Mouse (Mus musculus): Measurements from ENCODE around the gene Plaur.
A peak's percentile ranks its signal among the peaks of the same experiment; 100 is the strongest.
"Not testable (repeated sequence)": the region's sequence is repeated elsewhere in the genome, so short reads cannot be mapped to it uniquely, and the experiment has no call there.

The Plaur gene

GRCm38 (mm10) chr7:24478911-24479310 lies 16.6 kb downstream of the Plaur start:
- no peak for DNase-seq (ENCODE audit: low spot score in 2 of 2)

- DNase-seq (ENCODE audit: low spot score in 2 of 2): no peak
Observed at GRCm38 (mm10) chr7:24479685-24480084, 17.4 kb downstream of the Plaur start.

- peak in 1 of 2 experiments; percentile 56 for DNase-seq (ENCODE audit: low spot score in 2 of 2)
Observed at GRCm38 (mm10) chr7:24480121-24480941, 18.0 kb downstream of the Plaur start.

GRCm38 (mm10) chr7:24480986-24481473 lies 18.7 kb downstream of the Plaur start:
- no peak for DNase-seq (ENCODE audit: low spot score in 2 of 2)

- DNase-seq (ENCODE audit: low spot score in 2 of 2): peak; percentile 76 to 90
Observed at GRCm38 (mm10) chr7:24481474-24482207, 19.4 kb downstream of the Plaur start, which contains the start of gene Cadm4. TSS of gene Cadm4 (plus strand) at chr7:24482023.

- peak in 1 of 2 experiments; percentile 14 for DNase-seq (ENCODE audit: low spot score in 2 of 2)
Observed at GRCm38 (mm10) chr7:24482208-24483020, 20.1 kb downstream of the Plaur start.

- not testable (repeated sequence) for DNase-seq (ENCODE audit: low spot score in 2 of 2)
Observed at GRCm38 (mm10) chr7:24483291-24483690, 21.0 kb downstream of the Plaur start.

GRCm38 (mm10) chr7:24485481-24485880 lies 23.2 kb downstream of the Plaur start:
- DNase-seq (ENCODE audit: low spot score in 2 of 2): peak in 1 of 2 experiments; percentile 38

- peak in 1 of 2 experiments; percentile 31 for DNase-seq (ENCODE audit: low spot score in 2 of 2)
Observed at GRCm38 (mm10) chr7:24486654-24487130, 24.4 kb downstream of the Plaur start.

- no peak for DNase-seq (ENCODE audit: low spot score in 2 of 2)
Observed at GRCm38 (mm10) chr7:24487403-24487802, 25.1 kb downstream of the Plaur start.

- no peak for DNase-seq (ENCODE audit: low spot score in 2 of 2)
Observed at GRCm38 (mm10) chr7:24488303-24488702, 26.0 kb downstream of the Plaur start.

GRCm38 (mm10) chr7:24499856-24500577 lies 37.7 kb downstream of the Plaur start:
- DNase-seq (ENCODE audit: low spot score in 2 of 2): no peak

- DNase-seq (ENCODE audit: low spot score in 2 of 2): no peak
Observed at GRCm38 (mm10) chr7:24500929-24501328, 38.6 kb downstream of the Plaur start.

- DNase-seq (ENCODE audit: low spot score in 2 of 2): no peak
Observed at GRCm38 (mm10) chr7:24501492-24501891, 39.2 kb downstream of the Plaur start.

- DNase-seq (ENCODE audit: low spot score in 2 of 2): no peak
Observed at GRCm38 (mm10) chr7:24504004-24504403, 41.7 kb downstream of the Plaur start.

GRCm38 (mm10) chr7:24504868-24505267 lies 42.6 kb downstream of the Plaur start:
- DNase-seq (ENCODE audit: low spot score in 2 of 2): no peak

GRCm38 (mm10) chr7:24505447-24506064 lies 43.3 kb downstream of the Plaur start:
- no peak for DNase-seq (ENCODE audit: low spot score in 2 of 2)

- no peak for DNase-seq (ENCODE audit: low spot score in 2 of 2)
Observed at GRCm38 (mm10) chr7:24506065-24506459, 43.8 kb downstream of the Plaur start.

- peak in 1 of 2 experiments; percentile 72 for DNase-seq (ENCODE audit: low spot score in 2 of 2)
Observed at GRCm38 (mm10) chr7:24506476-24506837, 44.2 kb downstream of the Plaur start.

Measured in left cerebral cortex, adult 9 months (tissue).